Mouse (Mus musculus) macrophage (primary cell): Measurements from ENCODE around the gene Tbx4. TPM values are rescaled to one million over a fixed set of nuclear protein-coding genes. Genes with fewer than 3 reads are reported as not detected.

Source experiments
- H3K27ac ChIP-seq: fragments of 350-480 bp; formaldehyde crosslinking; 2 replicates; pipeline ENCODE4 v1.9.0; 2021
- H3K36me3 ChIP-seq: fragments of 350-480 bp; formaldehyde crosslinking; 2 replicates; pipeline ENCODE4 v1.9.0; 2021; ENCODE audit errors: inconsistent target
- H3K4me3 ChIP-seq: fragments of 350-480 bp; formaldehyde crosslinking; 2 replicates; pipeline ENCODE4 v1.9.0; 2021; ENCODE audit errors: inconsistent target
- H3K79me2 ChIP-seq: fragments of 350-480 bp; formaldehyde crosslinking; 2 replicates; pipeline ENCODE4 v1.9.0; 2021; ENCODE audit errors: inconsistent target
- WGBS: methylation state at CpG from one replicate; pipeline ENCODE4 v1.1.7; 2026; ENCODE audit warnings: inconsistent platforms; ENCODE audit not compliant: missing documents; 5-methylcytosine and 5-hydroxymethylcytosine counted together
- polyA plus RNA-seq: library from polyadenylated mRNA; stranded (reverse); fragments of 250-400 nt; gene quantifications from 3 replicates; pipeline ENCODE4 v1.2.4, GENCODE M21; 2018; ENCODE audit warnings: inconsistent platforms

Tbx4 gene
- polyA plus RNA-seq, 1 experiment from 2014 or later = not detected

DNA sequence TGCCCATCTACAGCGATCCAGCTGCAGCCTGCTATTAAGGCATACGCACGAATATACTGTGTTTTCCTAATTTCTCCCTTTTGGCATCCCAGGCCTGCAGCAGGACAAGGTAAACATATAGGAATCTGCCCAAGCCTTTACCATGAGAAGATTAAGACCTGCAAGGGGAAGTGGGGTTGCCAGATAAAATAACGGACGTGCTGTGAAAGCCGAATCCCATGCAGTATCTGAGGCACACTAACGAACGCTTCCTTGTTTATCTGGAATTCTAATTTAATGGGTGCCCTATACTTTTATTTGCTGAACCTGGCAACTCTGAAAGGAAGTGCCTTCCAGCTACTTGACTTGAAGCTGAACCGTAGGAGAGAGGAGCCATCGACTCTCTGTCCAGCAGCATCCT, 70.2 kb downstream of the Tbx4 start:
- H3K36me3 ChIP-seq = no peaks in the 10 kb centered on the region
- no peaks in the 10 kb centered on the region for H3K79me2 ChIP-seq
- no peak overlapping the region for H3K27ac ChIP-seq
- no peak overlapping the region for H3K4me3 ChIP-seq
- 80% methylated on average over 10 of the region's 10 CpGs for WGBS

DNA sequence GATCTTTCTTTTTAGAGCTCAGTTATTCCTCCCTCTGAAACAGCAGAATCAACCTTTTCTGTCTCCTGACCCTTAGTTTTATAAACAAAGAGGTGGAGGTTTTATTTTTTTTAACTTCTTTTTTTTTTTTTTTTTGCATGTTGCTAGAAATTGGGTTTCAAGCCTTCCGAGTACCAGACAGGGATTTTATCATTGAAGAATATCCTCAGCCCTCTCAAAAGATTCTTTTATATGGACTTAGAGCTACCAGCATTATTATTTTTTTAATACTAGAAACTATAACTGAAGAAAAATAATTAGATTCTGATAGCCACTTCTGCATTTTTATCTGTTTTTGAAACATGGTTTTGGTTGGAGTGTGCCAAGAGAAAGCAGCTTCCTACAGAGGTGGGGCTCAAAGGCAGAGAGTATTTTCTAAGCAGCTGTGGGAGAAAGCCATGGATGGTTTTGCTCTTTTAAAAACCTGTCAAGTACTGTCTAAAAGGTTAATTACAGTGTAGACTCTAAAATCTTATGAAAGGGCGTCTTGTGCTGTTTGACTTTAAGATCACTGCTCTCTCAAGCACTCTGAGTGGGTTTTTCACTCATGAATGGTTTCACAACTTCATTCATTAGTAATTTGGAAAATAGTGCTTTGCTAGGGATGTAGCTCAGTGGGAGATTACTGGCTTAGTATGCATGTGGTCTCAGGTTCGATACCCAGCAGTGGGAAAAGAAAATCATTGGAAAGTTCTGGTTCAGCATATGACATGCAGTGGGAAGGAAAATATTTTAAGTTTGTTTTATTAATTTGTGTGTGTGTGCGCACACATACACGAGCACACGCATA, 70.9 kb downstream of the Tbx4 start:
- H3K4me3 ChIP-seq = no peak overlapping the region
- no peaks in the 10 kb centered on the region for H3K79me2 ChIP-seq
- no peak overlapping the region for H3K27ac ChIP-seq
- H3K36me3 ChIP-seq = no peaks in the 10 kb centered on the region
- 84% methylated on average over 6 of the region's 6 CpGs for WGBS

DNA sequence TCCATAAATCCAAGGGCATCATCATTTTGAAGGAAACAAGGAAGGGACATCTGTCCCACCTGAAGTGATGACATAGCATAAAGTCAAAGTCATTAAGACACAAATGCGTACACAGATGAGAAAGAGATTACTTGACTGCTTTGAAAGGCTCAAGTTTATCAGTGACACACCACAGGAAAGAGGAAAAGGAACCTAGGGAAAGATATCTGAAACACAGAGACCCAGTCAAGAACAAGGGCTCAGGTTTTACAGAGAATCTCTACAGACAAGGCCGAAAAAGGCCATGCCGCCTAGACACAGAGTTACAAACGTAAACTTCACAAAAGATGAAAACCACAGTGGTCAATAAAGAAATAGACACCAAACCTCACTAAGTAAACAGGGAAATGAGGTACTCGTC, 73.6 kb downstream of the Tbx4 start:
- Histone ChIP-seq H3K27ac (no peak overlapping the region), H3K79me2 (no peaks in the 10 kb centered on the region), H3K4me3 (no peak overlapping the region), H3K36me3 (no peaks in the 10 kb centered on the region)
- WGBS = 93% methylated on average over 5 of the region's 5 CpGs

DNA sequence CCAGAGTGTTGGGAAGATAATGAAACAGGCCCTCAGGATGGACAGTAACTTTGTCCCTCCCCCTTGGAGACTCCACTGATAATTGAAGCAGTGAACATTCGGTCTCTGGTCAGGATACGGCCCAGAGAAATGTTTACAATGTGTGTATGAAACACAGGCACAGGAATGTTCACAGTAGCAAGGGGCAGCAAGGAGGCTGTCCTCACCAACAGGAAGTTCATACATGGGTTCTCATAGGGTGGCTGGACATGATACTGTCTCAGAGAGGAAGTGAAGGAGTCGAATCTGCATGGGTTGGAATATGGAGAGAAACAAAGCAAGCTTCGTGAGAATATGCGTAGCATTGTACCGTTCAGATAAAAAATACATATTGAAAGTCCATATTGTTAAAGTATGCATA, 74.1 kb downstream of the Tbx4 start:
- 61% methylated on average over 6 of the region's 6 CpGs for WGBS

DNA sequence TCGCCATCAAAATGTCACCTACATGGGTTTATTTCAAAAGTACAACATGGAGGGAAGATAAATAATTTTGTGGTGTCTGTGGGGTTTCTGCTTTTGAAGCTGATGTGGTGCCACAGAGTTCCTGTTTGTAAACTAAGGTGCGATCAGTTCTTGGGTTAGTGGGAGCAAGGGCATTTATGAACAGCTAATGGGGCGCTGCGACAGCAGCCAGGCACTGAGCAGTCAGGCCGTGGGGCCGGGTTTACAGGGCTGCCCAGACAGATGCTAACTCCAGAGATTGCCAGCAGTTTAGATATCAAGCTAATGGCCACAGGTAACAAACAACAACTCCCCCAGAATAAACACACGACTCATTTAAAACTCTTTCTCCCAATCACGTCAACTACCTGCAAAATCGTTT, 75.3 kb downstream of the Tbx4 start:
- H3K36me3 ChIP-seq = no peaks in the 10 kb centered on the region
- WGBS = 50% methylated on average over 9 of the region's 9 CpGs
- no peak overlapping the region for H3K27ac ChIP-seq
- no peak overlapping the region for H3K4me3 ChIP-seq
- no peaks in the 10 kb centered on the region for H3K79me2 ChIP-seq

More for the DNA sequence above, 74.1 kb downstream of the Tbx4 start:
- Histone ChIP-seq H3K4me3 (no peak overlapping the region), H3K79me2 (no peaks in the 10 kb centered on the region), H3K36me3 (no peaks in the 10 kb centered on the region), H3K27ac (no peak overlapping the region)

Other genes starting within 250 kb of the Tbx4 start
- 0.07 TPM in 1 of 3 replicates, not detected in the others for gene Tbx2, start 53.9 kb upstream of the Tbx4 start, polyA plus RNA-seq
- not detected in 3 replicates for gene Gm11444, start 36.1 kb upstream of the Tbx4 start, polyA plus RNA-seq